Comparison of ENCODE assay signal across 27 mouse cellular contexts in the genomic region with DNA sequence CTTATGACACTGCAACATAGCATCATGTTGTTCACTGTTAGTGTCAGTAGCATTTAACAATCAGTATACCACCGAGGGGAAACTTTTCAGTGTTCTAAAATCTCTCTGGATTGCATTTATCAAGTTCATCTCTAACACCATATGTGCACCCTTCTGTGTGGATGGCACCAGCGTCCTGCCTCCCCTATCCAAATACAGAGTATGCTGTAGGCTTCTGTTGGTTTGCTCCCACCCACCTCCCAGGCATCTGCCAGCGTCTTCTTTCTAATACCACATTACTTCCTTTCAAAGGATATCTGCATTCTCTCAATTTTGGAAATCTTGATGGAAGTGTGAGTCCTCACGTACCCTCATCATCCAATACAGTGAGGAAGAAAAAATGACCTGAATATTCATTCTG.
DNase-seq lines count a peak whose midpoint lies in the region; ATAC-seq and TF ChIP-seq lines count a peak whose summit lies in the region.
"Had no signal": no experiment of that assay in that cellular context is flagged by ENCODE, and none has a peak within 500 bp of the region (broad histone marks: within the 10 kb centered on the region; RNA-seq: fewer than 3 reads in every experiment).

No protein-coding gene starts in this region.

- H3K27ac ChIP-seq in forebrain, postnatal 0 days (ENCODE audit: low read depth, low read length) = no peak overlapping the region
- no peak overlapping the region for H3K27ac ChIP-seq in forebrain, embryonic 12.5 days
- H3K27ac ChIP-seq: hindbrain, embryonic 15.5 days; limb, embryonic 10.5 days; liver, embryonic 15.5 days; lung, embryonic 15.5 days; macrophage; midbrain, embryonic 10.5 days; neural tube, embryonic 13.5 days had no signal

- peak; percentile 48; the same call in 1 of the 2 replicates for ATAC-seq in forebrain, postnatal 0 days
- ATAC-seq in forebrain, embryonic 12.5 days (ENCODE audit: low FRiP score) = no peak
- ATAC-seq: activated CD4-positive, CD25-positive, alpha-beta regulatory T cell, adult 4 months; forebrain, embryonic 14.5 days; midbrain, embryonic 16.5 days had no signal

- no peaks in the 10 kb centered on the region for H3K9me3 ChIP-seq in forebrain, postnatal 0 days (ENCODE audit: low read length)
- H3K9me3 ChIP-seq in forebrain, embryonic 12.5 days = no peaks in the 10 kb centered on the region
- H3K9me3 ChIP-seq: hindbrain, embryonic 15.5 days; limb, embryonic 10.5 days; liver, embryonic 15.5 days; lung, embryonic 15.5 days; midbrain, embryonic 10.5 days; neural tube, embryonic 13.5 days had no signal

- no peak overlapping the region for H3K9ac ChIP-seq in forebrain, postnatal 0 days
- H3K9ac ChIP-seq in forebrain, embryonic 12.5 days = no peak overlapping the region
- H3K9ac ChIP-seq: hindbrain, embryonic 15.5 days; liver, embryonic 15.5 days; lung, embryonic 15.5 days; neural tube, embryonic 13.5 days had no signal

- no peaks in the 10 kb centered on the region for H3K27me3 ChIP-seq in forebrain, postnatal 0 days (ENCODE audit: insufficient read depth, low read length)
- no peaks in the 10 kb centered on the region for H3K27me3 ChIP-seq in forebrain, embryonic 12.5 days
- H3K27me3 ChIP-seq: hindbrain, embryonic 15.5 days; liver, embryonic 15.5 days; lung, embryonic 15.5 days; neural tube, embryonic 13.5 days had no signal

- no peak overlapping the region for H3K4me3 ChIP-seq in forebrain, postnatal 0 days (ENCODE audit: low read depth, low read length)
- no peak overlapping the region for H3K4me3 ChIP-seq in forebrain, embryonic 12.5 days (replicated peaks)
- H3K4me3 ChIP-seq: hindbrain, embryonic 15.5 days; limb, embryonic 10.5 days; liver, embryonic 15.5 days; lung, embryonic 15.5 days; midbrain, embryonic 10.5 days; myocyte; neural tube, embryonic 13.5 days had no signal

- no peak overlapping the region for H3K4me2 ChIP-seq in forebrain, postnatal 0 days (ENCODE audit: low read depth)
- H3K4me2 ChIP-seq in forebrain, embryonic 12.5 days = no peak overlapping the region
- H3K4me2 ChIP-seq: heart, embryonic 11.5 days; hindbrain, embryonic 15.5 days; liver, embryonic 15.5 days; lung, embryonic 15.5 days; neural tube, embryonic 13.5 days had no signal

- H3K36me3 ChIP-seq in forebrain, postnatal 0 days (ENCODE audit: insufficient read depth) = no peaks in the 10 kb centered on the region
- no peaks in the 10 kb centered on the region for H3K36me3 ChIP-seq in forebrain, embryonic 12.5 days (replicated peaks)
- H3K36me3 ChIP-seq: hindbrain, embryonic 15.5 days; limb, embryonic 10.5 days; liver, embryonic 15.5 days; lung, embryonic 15.5 days; midbrain, embryonic 10.5 days; neural tube, embryonic 13.5 days had no signal

- no peak for TF ChIP-seq CTCF in forebrain, postnatal 0 days (IDR thresholded peaks at IDR 0.05; ENCODE audit: low read depth)

- no peaks in the 10 kb centered on the region for H3K4me1 ChIP-seq in forebrain, postnatal 0 days (ENCODE audit: insufficient read depth)
- H3K4me1 ChIP-seq in forebrain, embryonic 12.5 days = no peaks in the 10 kb centered on the region
- H3K4me1 ChIP-seq: hindbrain, embryonic 15.5 days; limb, embryonic 10.5 days; liver, embryonic 15.5 days; lung, embryonic 15.5 days; midbrain, embryonic 10.5 days; neural tube, embryonic 13.5 days had no signal

- 73% methylated on average over 4 of the region's 4 CpGs for WGBS in forebrain, postnatal 0 days
- WGBS in forebrain, embryonic 12.5 days = 77% methylated on average over 4 of the region's 4 CpGs

- DNase-seq in forebrain, postnatal 0 days = peak; percentile 18
- peak; percentile 32 to 39 for DNase-seq in right cerebral cortex, postnatal 10 days (ENCODE audit: low spot score in 2 of 2)
- no peak for DNase-seq in right cerebral cortex, postnatal 14 days
- peak; percentile 46 to 89 for DNase-seq in layer of hippocampus, postnatal 14 days (ENCODE audit: low spot score in 2 of 2)
- no peak for DNase-seq in thymus, postnatal 10 days (ENCODE audit: low spot score in 2 of 2)
- no peak for DNase-seq in heart, adult 9 months (ENCODE audit: low spot score in 2 of 2)
- DNase-seq: adrenal gland, adult 8-10 months; cerebellum, adult 8-10 months; cerebellum, postnatal 36 days; gastrocnemius, postnatal 10 days; kidney, adult 8-10 months; kidney, postnatal 14 days; liver; thymus, postnatal 36 days had no signal

Comparison
In these comparisons a context has a peak if more than half of its experiments do, and no peak if none do; other contexts are left out.
1. DNase-seq: peak in forebrain, postnatal 0 days (single experiment), right cerebral cortex, postnatal 10 days (2 of 2) and layer of hippocampus, postnatal 14 days (2 of 2); none in right cerebral cortex, postnatal 14 days (single experiment), thymus, postnatal 10 days (0 of 2) and heart, adult 9 months (0 of 2).